Mouse (Mus musculus): ENCODE results near the gene Slc25a34. TPM values are rescaled to one million over a fixed set of nuclear protein-coding genes. Genes with fewer than 3 reads are reported as not detected.

Gene Slc25a34
- polyA plus RNA-seq, 1 experiment, result 0.82 TPM

DNA sequence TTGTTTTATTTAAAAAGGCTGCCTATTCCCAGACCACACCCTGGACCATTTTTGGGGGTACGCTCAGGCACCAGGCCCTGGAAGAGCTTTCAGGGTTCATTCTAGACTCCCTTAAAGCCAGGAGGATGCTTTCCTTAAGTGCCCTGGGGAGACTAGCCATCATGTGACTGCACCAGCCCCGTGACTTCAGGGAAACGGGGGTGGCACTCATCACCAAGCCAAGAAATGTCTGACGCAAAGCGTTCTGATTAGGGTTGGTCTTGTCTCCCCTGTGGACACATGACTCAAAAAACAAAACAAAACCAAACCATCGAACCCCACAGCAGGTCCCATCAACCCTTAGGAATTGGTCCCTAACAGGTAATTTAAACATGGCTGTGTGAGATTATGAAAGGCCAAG, 27.7 kb upstream of the Slc25a34 start:
- Histone ChIP-seq H3K27ac (ENCODE audit: insufficient read depth, low read length) (no peak overlapping the region), H3K27me3 (ENCODE audit: control insufficient read depth, insufficient read depth, low read length, poor library complexity, severe bottlenecking) (no peaks in the 10 kb centered on the region), H3K4me3 (ENCODE audit: low read depth, low read length) (no peak overlapping the region), H3K9ac (ENCODE audit: low read depth, poor library complexity, severe bottlenecking) (no peak overlapping the region), H3K9me3 (replicated peaks; ENCODE audit: control insufficient read depth, insufficient read depth, low read length, poor library complexity, severe bottlenecking) (no peaks in the 10 kb centered on the region), H3K36me3 (ENCODE audit: control insufficient read depth, insufficient read depth, low read length, poor library complexity, severe bottlenecking) (no peaks in the 10 kb centered on the region), H3K4me1 (ENCODE audit: control insufficient read depth, insufficient read depth, low read length) (no peaks in the 10 kb centered on the region)
- TF ChIP-seq CTCF (IDR thresholded peaks at IDR 0.05; ENCODE audit: low read depth, low read length) (no peak), EP300 (IDR thresholded peaks at IDR 0.05; ENCODE audit: insufficient read depth, low read depth, low read length) (no peak), POLR2A (IDR thresholded peaks at IDR 0.05; ENCODE audit: insufficient read depth, low read length) (no peak)

DNA sequence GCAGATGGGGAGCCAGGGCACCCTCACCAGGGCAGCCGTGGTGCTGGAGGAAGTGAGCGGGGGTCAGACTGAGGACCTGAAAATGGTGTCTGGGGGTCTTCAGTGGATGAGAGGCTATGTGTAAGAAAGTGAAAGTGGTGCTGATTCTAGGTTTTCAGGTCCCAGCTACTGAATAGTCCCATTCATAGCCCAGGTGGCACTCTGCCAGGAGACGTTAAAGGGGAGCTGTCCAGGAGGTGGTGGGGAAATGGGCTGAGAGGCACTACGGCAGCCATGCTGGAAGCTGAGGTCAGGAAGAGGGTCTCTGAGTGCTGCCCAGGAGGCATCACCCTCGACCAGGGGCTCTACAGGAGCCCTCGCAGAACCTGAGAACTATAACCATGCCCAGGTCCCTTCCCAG, 25.6 kb upstream of the Slc25a34 start:
- TF ChIP-seq POLR2A (IDR thresholded peaks at IDR 0.05; ENCODE audit: insufficient read depth, low read length) (no peak), CTCF (IDR thresholded peaks at IDR 0.05; ENCODE audit: low read depth, low read length) (no peak), EP300 (IDR thresholded peaks at IDR 0.05; ENCODE audit: insufficient read depth, low read depth, low read length) (no peak)
- Histone ChIP-seq H3K27ac (ENCODE audit: insufficient read depth, low read length) (no peak overlapping the region), H3K27me3 (ENCODE audit: control insufficient read depth, insufficient read depth, low read length, poor library complexity, severe bottlenecking) (no peaks in the 10 kb centered on the region), H3K4me3 (ENCODE audit: low read depth, low read length) (no peak overlapping the region), H3K9me3 (replicated peaks; ENCODE audit: control insufficient read depth, insufficient read depth, low read length, poor library complexity, severe bottlenecking) (no peaks in the 10 kb centered on the region), H3K36me3 (ENCODE audit: control insufficient read depth, insufficient read depth, low read length, poor library complexity, severe bottlenecking) (no peaks in the 10 kb centered on the region), H3K9ac (ENCODE audit: low read depth, poor library complexity, severe bottlenecking) (no peak overlapping the region), H3K4me1 (ENCODE audit: control insufficient read depth, insufficient read depth, low read length) (no peaks in the 10 kb centered on the region)

DNA sequence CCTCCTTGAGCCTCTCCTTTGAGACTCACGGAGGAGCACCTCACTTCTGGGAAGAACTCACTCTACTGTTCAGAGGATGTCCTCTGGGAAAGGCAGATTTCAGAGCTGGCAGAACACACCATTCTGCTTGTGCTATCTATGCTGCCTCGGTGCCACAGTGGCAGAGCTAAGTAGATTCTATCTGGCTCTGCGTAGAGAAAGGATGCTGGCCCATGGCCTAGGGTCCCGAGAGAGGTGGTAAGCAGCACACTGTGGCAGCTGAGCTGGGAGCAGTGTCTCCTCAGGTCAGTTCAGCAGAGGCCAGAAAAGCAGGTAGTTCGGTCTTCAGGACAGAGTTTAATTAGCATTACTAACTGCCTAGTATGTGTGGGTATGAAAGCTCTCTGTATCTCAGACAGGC, 24.6 kb upstream of the Slc25a34 start:
- no peaks in the 10 kb centered on the region for H3K27me3 ChIP-seq (ENCODE audit: control insufficient read depth, insufficient read depth, low read length, poor library complexity, severe bottlenecking)
- no peak overlapping the region for H3K9ac ChIP-seq (ENCODE audit: low read depth, poor library complexity, severe bottlenecking)
- no peak overlapping the region for H3K4me3 ChIP-seq (ENCODE audit: low read depth, low read length)
- H3K4me1 ChIP-seq (ENCODE audit: control insufficient read depth, insufficient read depth, low read length), result no peaks in the 10 kb centered on the region
- H3K27ac ChIP-seq (ENCODE audit: insufficient read depth, low read length), result no peak overlapping the region
- TF ChIP-seq CTCF (IDR thresholded peaks at IDR 0.05; ENCODE audit: low read depth, low read length) (no peak), POLR2A (IDR thresholded peaks at IDR 0.05; ENCODE audit: insufficient read depth, low read length) (no peak), EP300 (IDR thresholded peaks at IDR 0.05; ENCODE audit: insufficient read depth, low read depth, low read length) (no peak)
- H3K9me3 ChIP-seq (replicated peaks; ENCODE audit: control insufficient read depth, insufficient read depth, low read length, poor library complexity, severe bottlenecking), result no peaks in the 10 kb centered on the region
- H3K36me3 ChIP-seq (ENCODE audit: control insufficient read depth, insufficient read depth, low read length, poor library complexity, severe bottlenecking), result no peaks in the 10 kb centered on the region

DNA sequence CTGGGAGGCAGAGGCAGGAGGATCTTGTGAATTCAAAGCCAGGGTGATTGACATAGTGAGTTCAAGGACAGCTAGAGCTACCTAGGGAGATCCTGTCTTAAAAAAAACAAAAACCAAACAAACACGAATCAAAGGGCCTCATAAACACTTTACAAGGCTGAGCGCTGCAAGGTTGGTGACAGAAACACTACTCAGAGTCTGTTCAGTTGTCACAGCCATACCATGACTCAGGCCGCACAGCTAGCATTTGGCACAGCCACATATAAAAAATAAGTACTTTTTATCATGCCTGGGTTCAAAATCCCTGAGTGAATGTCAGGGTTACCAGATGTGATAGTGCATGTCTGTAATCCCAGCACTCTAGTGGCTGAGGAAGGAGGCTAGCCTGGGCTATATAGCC, 23.6 kb upstream of the Slc25a34 start:
- Histone ChIP-seq H3K36me3 (ENCODE audit: control insufficient read depth, insufficient read depth, low read length, poor library complexity, severe bottlenecking) (no peaks in the 10 kb centered on the region), H3K27ac (ENCODE audit: insufficient read depth, low read length) (no peak overlapping the region), H3K27me3 (ENCODE audit: control insufficient read depth, insufficient read depth, low read length, poor library complexity, severe bottlenecking) (no peaks in the 10 kb centered on the region), H3K4me3 (ENCODE audit: low read depth, low read length) (no peak overlapping the region), H3K9me3 (replicated peaks; ENCODE audit: control insufficient read depth, insufficient read depth, low read length, poor library complexity, severe bottlenecking) (no peaks in the 10 kb centered on the region), H3K4me1 (ENCODE audit: control insufficient read depth, insufficient read depth, low read length) (no peaks in the 10 kb centered on the region), H3K9ac (ENCODE audit: low read depth, poor library complexity, severe bottlenecking) (no peak overlapping the region)
- TF ChIP-seq CTCF (IDR thresholded peaks at IDR 0.05; ENCODE audit: low read depth, low read length), result no peak
- no peak for TF ChIP-seq POLR2A (IDR thresholded peaks at IDR 0.05; ENCODE audit: insufficient read depth, low read length)
- TF ChIP-seq EP300 (IDR thresholded peaks at IDR 0.05; ENCODE audit: insufficient read depth, low read depth, low read length), result no peak

DNA sequence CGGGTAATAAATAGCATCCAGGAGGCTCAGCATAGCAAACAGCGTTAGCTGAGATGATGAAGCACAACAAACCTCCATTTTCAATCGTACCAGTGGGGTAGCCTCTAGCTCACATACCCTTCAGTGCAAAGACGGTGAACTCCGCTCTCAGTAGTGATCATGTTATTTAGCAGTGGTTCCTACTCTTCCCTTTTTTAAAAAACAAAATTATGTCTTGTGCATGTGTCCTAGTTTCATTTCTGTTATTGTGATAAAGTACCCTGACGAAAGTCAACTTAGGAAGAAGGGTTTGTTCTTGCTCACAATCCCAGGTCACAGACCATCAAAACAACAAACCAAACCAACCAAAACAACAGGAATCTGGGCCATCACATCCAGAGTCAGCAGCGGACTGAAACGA, 22.4 kb upstream of the Slc25a34 start:
- TF ChIP-seq CTCF (IDR thresholded peaks at IDR 0.05; ENCODE audit: low read depth, low read length) (no peak), POLR2A (IDR thresholded peaks at IDR 0.05; ENCODE audit: insufficient read depth, low read length) (no peak), EP300 (IDR thresholded peaks at IDR 0.05; ENCODE audit: insufficient read depth, low read depth, low read length) (no peak)
- no peak overlapping the region for H3K27ac ChIP-seq (ENCODE audit: insufficient read depth, low read length)
- no peak overlapping the region for H3K9ac ChIP-seq (ENCODE audit: low read depth, poor library complexity, severe bottlenecking)
- no peaks in the 10 kb centered on the region for H3K4me1 ChIP-seq (ENCODE audit: control insufficient read depth, insufficient read depth, low read length)
- H3K9me3 ChIP-seq (replicated peaks; ENCODE audit: control insufficient read depth, insufficient read depth, low read length, poor library complexity, severe bottlenecking), result no peaks in the 10 kb centered on the region
- no peaks in the 10 kb centered on the region for H3K36me3 ChIP-seq (ENCODE audit: control insufficient read depth, insufficient read depth, low read length, poor library complexity, severe bottlenecking)
- H3K4me3 ChIP-seq (ENCODE audit: low read depth, low read length), result no peak overlapping the region
- H3K27me3 ChIP-seq (ENCODE audit: control insufficient read depth, insufficient read depth, low read length, poor library complexity, severe bottlenecking), result no peaks in the 10 kb centered on the region

DNA sequence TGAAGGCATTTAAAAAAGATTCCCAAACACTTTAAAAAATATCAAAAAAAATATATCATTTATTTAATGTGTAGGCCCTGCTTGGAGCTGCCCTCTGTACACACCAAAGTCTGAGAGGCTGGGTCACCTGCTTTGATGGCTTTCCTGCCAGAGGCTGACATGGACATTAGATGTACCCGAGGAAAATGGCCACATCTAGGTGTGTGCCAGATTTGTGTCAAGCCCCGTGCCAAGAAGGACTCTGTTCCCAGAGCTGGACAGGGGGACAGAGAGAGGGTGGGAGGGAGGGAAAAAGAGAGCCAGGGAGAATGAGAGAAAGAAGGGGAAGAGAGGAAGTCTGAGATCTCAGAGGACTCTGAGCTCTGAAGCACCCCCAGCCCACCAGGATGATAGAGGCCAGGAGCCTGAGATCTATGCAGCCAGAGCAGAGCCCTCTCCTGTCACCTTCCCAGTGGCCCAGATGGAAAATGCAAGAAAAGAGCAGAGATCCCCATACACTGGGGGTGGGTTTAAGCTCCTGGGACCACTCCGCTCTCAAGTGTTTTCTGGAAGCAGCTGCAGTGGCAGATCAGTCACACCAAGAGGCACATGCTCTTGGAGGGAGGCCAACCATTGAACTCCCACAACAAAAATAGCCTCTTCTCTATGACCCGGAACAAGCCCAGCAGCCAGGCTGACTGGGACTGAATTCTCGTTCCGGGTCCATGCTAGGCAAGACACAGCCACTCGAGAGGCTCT, 19.7 kb upstream of the Slc25a34 start:
- no peak overlapping the region for H3K9ac ChIP-seq (ENCODE audit: low read depth, poor library complexity, severe bottlenecking)
- H3K27ac ChIP-seq (ENCODE audit: insufficient read depth, low read length), result no peak overlapping the region

More for the DNA sequence above, 19.7 kb upstream of the Slc25a34 start:
- Histone ChIP-seq H3K36me3 (ENCODE audit: control insufficient read depth, insufficient read depth, low read length, poor library complexity, severe bottlenecking) (no peaks in the 10 kb centered on the region), H3K4me1 (ENCODE audit: control insufficient read depth, insufficient read depth, low read length) (no peaks in the 10 kb centered on the region), H3K27me3 (ENCODE audit: control insufficient read depth, insufficient read depth, low read length, poor library complexity, severe bottlenecking) (no peaks in the 10 kb centered on the region), H3K4me3 (ENCODE audit: low read depth, low read length) (no peak overlapping the region), H3K9me3 (replicated peaks; ENCODE audit: control insufficient read depth, insufficient read depth, low read length, poor library complexity, severe bottlenecking) (no peaks in the 10 kb centered on the region)
- TF ChIP-seq CTCF (IDR thresholded peaks at IDR 0.05; ENCODE audit: low read depth, low read length) (no peak), POLR2A (IDR thresholded peaks at IDR 0.05; ENCODE audit: insufficient read depth, low read length) (no peak), EP300 (IDR thresholded peaks at IDR 0.05; ENCODE audit: insufficient read depth, low read depth, low read length) (no peak)
